11 mouse cellular contexts compared by ENCODE assay signal in the genomic region with DNA sequence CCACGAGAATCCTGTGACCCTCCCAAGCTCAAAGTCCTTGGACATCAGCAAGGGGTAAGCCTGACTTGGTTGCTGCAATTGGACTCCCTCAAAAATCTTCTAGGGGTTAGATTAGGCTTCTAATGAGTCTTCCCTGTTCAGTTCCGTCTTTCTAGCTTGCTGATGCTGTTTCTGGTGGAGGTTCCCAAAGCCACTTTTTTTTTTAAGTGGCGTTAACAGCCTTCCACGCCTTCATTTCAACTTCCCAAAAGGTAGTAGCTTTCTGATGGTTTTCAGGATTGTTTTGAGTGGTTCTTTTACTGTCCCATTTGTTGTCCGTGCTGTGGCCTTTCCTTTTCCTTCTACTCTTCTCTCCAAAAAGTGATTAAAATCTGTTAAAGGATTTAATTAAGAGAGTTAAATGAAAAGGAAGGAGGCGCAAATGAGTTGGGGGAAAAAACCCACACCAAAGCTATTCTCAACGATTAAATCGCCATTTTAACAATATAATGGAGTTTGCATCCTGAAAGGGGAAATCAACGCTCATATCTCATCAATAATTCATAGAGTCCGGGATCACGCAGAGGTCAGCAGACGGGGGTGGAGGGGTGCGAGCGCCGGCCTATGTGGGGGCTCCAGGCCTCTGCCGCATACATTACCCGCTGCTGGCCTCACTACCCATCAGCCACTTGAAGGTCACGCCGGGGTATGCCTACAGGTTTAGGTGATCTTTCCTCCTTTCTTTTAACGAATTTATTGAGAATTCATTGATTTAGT. TPM values are rescaled to one million over a fixed set of nuclear protein-coding genes. Genes with fewer than 3 reads are reported as not detected.
A peak's percentile ranks its signal among the peaks of the same experiment; 100 is the strongest.
DNase-seq lines count a peak whose midpoint lies in the region; ATAC-seq and TF ChIP-seq lines count a peak whose summit lies in the region.
"Had no signal": no experiment of that assay in that cellular context is flagged by ENCODE, and none has a peak within 500 bp of the region (broad histone marks: within the 10 kb centered on the region; RNA-seq: fewer than 3 reads in every experiment).

No protein-coding gene starts in this region.

- H3K4me2 ChIP-seq in neural tube, embryonic 13.5 days = peak overlapping the region; percentile 96
- H3K4me2 ChIP-seq in midbrain, embryonic 16.5 days (ENCODE audit: low read length) = no peak overlapping the region

- WGBS in neural tube, embryonic 13.5 days = 3% methylated on average over 20 of the region's 20 CpGs
- WGBS in midbrain, embryonic 16.5 days = 3% methylated on average over 20 of the region's 20 CpGs

- H3K4me3 ChIP-seq in embryonic fibroblast, embryonic 13.5 days (ENCODE audit: insufficient read depth, low read length) = peak overlapping the region; percentile 16
- peak overlapping the region; percentile 99 for H3K4me3 ChIP-seq in neural tube, embryonic 13.5 days
- H3K4me3 ChIP-seq in midbrain, embryonic 16.5 days (ENCODE audit: low read depth, low read length) = no peak overlapping the region
- H3K4me3 ChIP-seq: midbrain, embryonic 10.5 days had no signal

- no peaks in the 10 kb centered on the region for H3K4me1 ChIP-seq in embryonic fibroblast, embryonic 13.5 days (ENCODE audit: control insufficient read depth, insufficient read depth, low read length)
- peaks cover 100% of the 10 kb centered on the region for H3K4me1 ChIP-seq in neural tube, embryonic 13.5 days (replicated peaks)
- no peaks in the 10 kb centered on the region for H3K4me1 ChIP-seq in midbrain, embryonic 16.5 days (ENCODE audit: control insufficient read depth, insufficient read depth, low read length)

- peak overlapping the region; percentile 100 for H3K9ac ChIP-seq in neural tube, embryonic 13.5 days
- no peak overlapping the region for H3K9ac ChIP-seq in midbrain, embryonic 16.5 days (ENCODE audit: low read depth, low read length)

- no peak; the same call in 1 of the 2 replicates for TF ChIP-seq POLR2A in embryonic fibroblast, embryonic 13.5 days (IDR thresholded peaks at IDR 0.05; ENCODE audit: low read depth, low read length)

- ATAC-seq in neural tube, embryonic 13.5 days (ENCODE audit: low read depth) = no peak
- no peak for ATAC-seq in midbrain, embryonic 16.5 days

- H3K9me3 ChIP-seq in neural tube, embryonic 13.5 days = no peaks in the 10 kb centered on the region
- H3K9me3 ChIP-seq in midbrain, embryonic 16.5 days (replicated peaks; ENCODE audit: control insufficient read depth, low read length, poor library complexity, severe bottlenecking) = no peaks in the 10 kb centered on the region
- H3K9me3 ChIP-seq: midbrain, embryonic 10.5 days had no signal

- TF ChIP-seq CTCF in embryonic fibroblast, embryonic 13.5 days (IDR thresholded peaks at IDR 0.05; ENCODE audit: borderline replicate concordance, insufficient read depth, low read length) = no peak

- no peaks in the 10 kb centered on the region for H3K27me3 ChIP-seq in neural tube, embryonic 13.5 days
- peaks cover 96% of the 10 kb centered on the region for H3K27me3 ChIP-seq in midbrain, embryonic 16.5 days (ENCODE audit: control insufficient read depth, insufficient read depth, low read depth, low read length)

- DNase-seq in kidney, adult 11 months = peak; percentile 49
- no peak for DNase-seq in kidney, adult 8-10 months
- DNase-seq in kidney, adult 9 months = peak; percentile 52
- DNase-seq in T-cell, adult 2 months (ENCODE audit: low spot score) = no peak
- DNase-seq in testis, postnatal 10 days (ENCODE audit: low spot score) = no peak
- DNase-seq: cerebellum, postnatal 14 days; gastrocnemius, postnatal 10 days had no signal

- peaks cover 9% of the 10 kb centered on the region for H3K36me3 ChIP-seq in neural tube, embryonic 13.5 days
- H3K36me3 ChIP-seq in midbrain, embryonic 16.5 days (ENCODE audit: control insufficient read depth, insufficient read depth, low read length) = no peaks in the 10 kb centered on the region
- H3K36me3 ChIP-seq: midbrain, embryonic 10.5 days had no signal

- peak overlapping the region; percentile 68 for H3K27ac ChIP-seq in embryonic fibroblast, embryonic 13.5 days (ENCODE audit: insufficient read depth, low read length)
- H3K27ac ChIP-seq in neural tube, embryonic 13.5 days (replicated peaks) = peak overlapping the region; percentile 100
- no peak overlapping the region for H3K27ac ChIP-seq in midbrain, embryonic 16.5 days (ENCODE audit: low read length)
- H3K27ac ChIP-seq: midbrain, embryonic 10.5 days had no signal

RNA-seq across cellular contexts. Expression of a gene that starts 7.2 kb away (rescaled TPM):
- 4.1 and 5.9 TPM in 2 replicates for polyA plus RNA-seq in embryonic fibroblast, embryonic 13.5 days (2011; ENCODE audit: insufficient read length, low read depth, missing spikeins)
- polyA plus RNA-seq in neural tube, embryonic 13.5 days (2015; fragmentation: Nextera tagmentation; extraction: Ambion mirVana) = 67.1 and 88.3 TPM in 2 replicates
- polyA plus RNA-seq in midbrain, embryonic 16.5 days (2015; fragmentation: Nextera tagmentation; extraction: Ambion mirVana) = 0.14 TPM in 1 of 2 replicates, not detected in the other
- polyA plus RNA-seq: midbrain, embryonic 10.5 days had no signal

RNA-seq across cellular contexts. Expression of a gene that starts 7.7 kb away (rescaled TPM):
- polyA plus RNA-seq in embryonic fibroblast, embryonic 13.5 days (2011; ENCODE audit: insufficient read length, low read depth, missing spikeins) = 8.3 and 10.4 TPM in 2 replicates
- polyA plus RNA-seq in neural tube, embryonic 13.5 days (2015; fragmentation: Nextera tagmentation; extraction: Ambion mirVana) = 7.5 and 8.7 TPM in 2 replicates
- not detected in 2 replicates for polyA plus RNA-seq in midbrain, embryonic 16.5 days (2015; fragmentation: Nextera tagmentation; extraction: Ambion mirVana)
- polyA plus RNA-seq: midbrain, embryonic 10.5 days had no signal

RNA-seq across cellular contexts. Expression of a gene that starts 12.8 kb away (rescaled TPM):
- polyA plus RNA-seq in embryonic fibroblast, embryonic 13.5 days (2011; ENCODE audit: insufficient read length, low read depth, missing spikeins) = 19.1 and 21.9 TPM in 2 replicates
- 12.8 and 14.7 TPM in 2 replicates for polyA plus RNA-seq in neural tube, embryonic 13.5 days (2015; fragmentation: Nextera tagmentation; extraction: Ambion mirVana)
- polyA plus RNA-seq in midbrain, embryonic 16.5 days (2015; fragmentation: Nextera tagmentation; extraction: Ambion mirVana) = not detected in 2 replicates
- polyA plus RNA-seq: midbrain, embryonic 10.5 days had no signal

RNA-seq across cellular contexts. Expression of a gene that starts 18.1 kb away (rescaled TPM):
- polyA plus RNA-seq in embryonic fibroblast, embryonic 13.5 days (2011; ENCODE audit: insufficient read length, low read depth, missing spikeins) = 9.6 and 14.1 TPM in 2 replicates
- 171 and 174 TPM in 2 replicates for polyA plus RNA-seq in neural tube, embryonic 13.5 days (2015; fragmentation: Nextera tagmentation; extraction: Ambion mirVana)
- polyA plus RNA-seq in midbrain, embryonic 16.5 days (2015; fragmentation: Nextera tagmentation; extraction: Ambion mirVana) = not detected in 2 replicates
- polyA plus RNA-seq: midbrain, embryonic 10.5 days had no signal

RNA-seq across cellular contexts. Expression of a gene that starts 23.9 kb away (rescaled TPM):
- 13.1 and 22.5 TPM in 2 replicates for polyA plus RNA-seq in embryonic fibroblast, embryonic 13.5 days (2011; ENCODE audit: insufficient read length, low read depth, missing spikeins)
- polyA plus RNA-seq in neural tube, embryonic 13.5 days (2015; fragmentation: Nextera tagmentation; extraction: Ambion mirVana) = 124 and 125 TPM in 2 replicates
- not detected in 2 replicates for polyA plus RNA-seq in midbrain, embryonic 16.5 days (2015; fragmentation: Nextera tagmentation; extraction: Ambion mirVana)
- polyA plus RNA-seq: midbrain, embryonic 10.5 days had no signal

Comparison
In these comparisons a context has a peak if more than half of its experiments do, and no peak if none do; other contexts are left out.
1. DNase-seq: peak in kidney, adult 11 months (single experiment) and kidney, adult 9 months (single experiment); none in kidney, adult 8-10 months (0 of 2), T-cell, adult 2 months (single experiment) and testis, postnatal 10 days (single experiment).
2. RNA of a gene that starts 12.8 kb away (polyA plus RNA-seq): 19.1 to 21.9 TPM in embryonic fibroblast, embryonic 13.5 days and 12.8 to 14.7 TPM in neural tube, embryonic 13.5 days; not detected in midbrain, embryonic 16.5 days; every median in the first group is over 10 times any median in the second.